Mouse (Mus musculus): Measurements from ENCODE around the gene Mrgprg. TPM values are rescaled to one million over a fixed set of nuclear protein-coding genes. Genes with fewer than 3 reads are reported as not detected.

Gene Mrgprg
- polyA plus RNA-seq, 1 experiment = not detected

GRCm38 (mm10) chr7:143800770-143801169 is 34.0 kb upstream of the Mrgprg start:
- Histone ChIP-seq H3K36me3 (ENCODE audit: control insufficient read depth, insufficient read depth) (peaks cover 14% of the 10 kb centered on the region), H3K4me3 (no peak overlapping the region), H3K4me2 (ENCODE audit: low read depth) (peak overlapping the region; percentile 50), H3K79me2 (ENCODE audit: control insufficient read depth, insufficient read depth) (no peaks in the 10 kb centered on the region), H3K27me3 (ENCODE audit: control insufficient read depth, insufficient read depth, insufficient read length) (no peaks in the 10 kb centered on the region), H3ac (ENCODE audit: control insufficient read depth, insufficient read length) (no peak overlapping the region)
- no peak for TF ChIP-seq TCF12 (IDR thresholded peaks at IDR 0.05; ENCODE audit: insufficient read depth, poor library complexity, severe bottlenecking)
- no peak for TF ChIP-seq SRF (IDR thresholded peaks at IDR 0.05; ENCODE audit: control insufficient read depth, insufficient read length, low read depth)
- TF ChIP-seq MAX (IDR thresholded peaks at IDR 0.05; ENCODE audit: low read depth) = no peak
- no peak for TF ChIP-seq E2F4 (IDR thresholded peaks at IDR 0.05; ENCODE audit: insufficient read depth)
- TF ChIP-seq MYOG (IDR thresholded peaks at IDR 0.05; ENCODE audit: control insufficient read depth in 1 of 3, insufficient read depth in 1 of 3, insufficient read length in 2 of 3, low read depth in 2 of 3) = no peak
- TF ChIP-seq REST (IDR thresholded peaks at IDR 0.05; ENCODE audit: insufficient read depth, insufficient read length) = no peak
- no peak for TF ChIP-seq TCF3 (IDR thresholded peaks at IDR 0.05; ENCODE audit: insufficient read length, low read depth)

- H3K36me3 ChIP-seq (ENCODE audit: control insufficient read depth, insufficient read depth) = peaks cover 13% of the 10 kb centered on the region
- no peaks in the 10 kb centered on the region for H3K27me3 ChIP-seq (ENCODE audit: control insufficient read depth, insufficient read depth, insufficient read length)
- H3K79me2 ChIP-seq (ENCODE audit: control insufficient read depth, insufficient read depth) = no peaks in the 10 kb centered on the region
- peak in 1 of 3 experiments; percentile 30 for TF ChIP-seq MYOD1 (IDR thresholded peaks at IDR 0.05; ENCODE audit: control insufficient read depth in 1 of 3, insufficient read length in 2 of 3, low read depth in 2 of 3)
- no peak for TF ChIP-seq CEBPB (IDR thresholded peaks at IDR 0.05; ENCODE audit: insufficient read depth, poor library complexity, severe bottlenecking)
- TF ChIP-seq POLR2A (IDR thresholded peaks at IDR 0.05; ENCODE audit: insufficient read length, low read depth) = no peak
- no peak for TF ChIP-seq TCF12 (IDR thresholded peaks at IDR 0.05; ENCODE audit: insufficient read depth, poor library complexity, severe bottlenecking)
- no peak for TF ChIP-seq USF1 (IDR thresholded peaks at IDR 0.05; ENCODE audit: low read depth)
- no peak overlapping the region for H3K4me3 ChIP-seq
- H3ac ChIP-seq (ENCODE audit: control insufficient read depth, insufficient read length) = no peak overlapping the region
- peak overlapping the region; percentile 18 for H3K4me2 ChIP-seq (ENCODE audit: low read depth)
Measured at GRCm38 (mm10) chr7:143798783-143799182, 32.0 kb upstream of the Mrgprg start.

GRCm38 (mm10) chr7:143793121-143793520 is 26.3 kb upstream of the Mrgprg start:
- H3K4me3 ChIP-seq = no peak overlapping the region
- no peaks in the 10 kb centered on the region for H3K36me3 ChIP-seq (ENCODE audit: control insufficient read depth, insufficient read depth)
- H3K27me3 ChIP-seq (ENCODE audit: control insufficient read depth, insufficient read depth, insufficient read length) = no peaks in the 10 kb centered on the region
- TF ChIP-seq CEBPB (IDR thresholded peaks at IDR 0.05; ENCODE audit: insufficient read depth, poor library complexity, severe bottlenecking) (no peak), SRF (IDR thresholded peaks at IDR 0.05; ENCODE audit: control insufficient read depth, insufficient read length, low read depth) (no peak), E2F4 (IDR thresholded peaks at IDR 0.05; ENCODE audit: insufficient read depth) (no peak), MYOD1 (IDR thresholded peaks at IDR 0.05; ENCODE audit: control insufficient read depth in 1 of 3, insufficient read length in 2 of 3, low read depth in 2 of 3) (no peak), TCF12 (IDR thresholded peaks at IDR 0.05; ENCODE audit: insufficient read depth, poor library complexity, severe bottlenecking) (no peak), POLR2AphosphoS2 (IDR thresholded peaks at IDR 0.05; ENCODE audit: insufficient read length, low read depth) (no peak), USF1 (IDR thresholded peaks at IDR 0.05; ENCODE audit: low read depth) (no peak), TCF3 (IDR thresholded peaks at IDR 0.05; ENCODE audit: insufficient read length, low read depth) (no peak), MAX (IDR thresholded peaks at IDR 0.05; ENCODE audit: low read depth) (no peak), REST (IDR thresholded peaks at IDR 0.05; ENCODE audit: insufficient read depth, insufficient read length) (no peak), MYOG (IDR thresholded peaks at IDR 0.05; ENCODE audit: control insufficient read depth in 1 of 3, insufficient read depth in 1 of 3, insufficient read length in 2 of 3, low read depth in 2 of 3) (no peak), POLR2A (IDR thresholded peaks at IDR 0.05; ENCODE audit: insufficient read length, low read depth) (no peak)
- no peaks in the 10 kb centered on the region for H3K79me2 ChIP-seq (ENCODE audit: control insufficient read depth, insufficient read depth)
- no peak overlapping the region for H3ac ChIP-seq (ENCODE audit: control insufficient read depth, insufficient read length)
- no peak overlapping the region for H3K4me2 ChIP-seq (ENCODE audit: low read depth)

- TF ChIP-seq SRF (IDR thresholded peaks at IDR 0.05; ENCODE audit: control insufficient read depth, insufficient read length, low read depth) = no peak
- no peaks in the 10 kb centered on the region for H3K79me2 ChIP-seq (ENCODE audit: control insufficient read depth, insufficient read depth)
- H3K4me2 ChIP-seq (ENCODE audit: low read depth) = no peak overlapping the region
- no peak overlapping the region for H3ac ChIP-seq (ENCODE audit: control insufficient read depth, insufficient read length)
- H3K27me3 ChIP-seq (ENCODE audit: control insufficient read depth, insufficient read depth, insufficient read length) = no peaks in the 10 kb centered on the region
- no peaks in the 10 kb centered on the region for H3K36me3 ChIP-seq (ENCODE audit: control insufficient read depth, insufficient read depth)
- H3K4me3 ChIP-seq = no peak overlapping the region
Measured at GRCm38 (mm10) chr7:143792336-143792985, 25.7 kb upstream of the Mrgprg start.

GRCm38 (mm10) chr7:143783996-143784829 is 17.4 kb upstream of the Mrgprg start, which contains the start of gene Mrgpre:
Gene Mrgpre, minus strand, starts transcription at chr7:143784500.
- TF ChIP-seq MAX (IDR thresholded peaks at IDR 0.05; ENCODE audit: low read depth) (no peak), POLR2A (IDR thresholded peaks at IDR 0.05; ENCODE audit: insufficient read length, low read depth) (peak; percentile 57), MYOG (IDR thresholded peaks at IDR 0.05; ENCODE audit: control insufficient read depth in 1 of 3, insufficient read depth in 1 of 3, insufficient read length in 2 of 3, low read depth in 2 of 3) (peak; percentile 57 to 93 (median 92)), CEBPB (IDR thresholded peaks at IDR 0.05; ENCODE audit: insufficient read depth, poor library complexity, severe bottlenecking) (no peak), USF1 (IDR thresholded peaks at IDR 0.05; ENCODE audit: low read depth) (peak; percentile 57), MYOD1 (IDR thresholded peaks at IDR 0.05; ENCODE audit: control insufficient read depth in 1 of 3, insufficient read length in 2 of 3, low read depth in 2 of 3) (peak in 2 of 3 experiments; percentile 75 to 85), TCF12 (IDR thresholded peaks at IDR 0.05; ENCODE audit: insufficient read depth, poor library complexity, severe bottlenecking) (peak; percentile 84), POLR2AphosphoS2 (IDR thresholded peaks at IDR 0.05; ENCODE audit: insufficient read length, low read depth) (peak; percentile 73)

More at GRCm38 (mm10) chr7:143783996-143784829, 17.4 kb upstream of the Mrgprg start, which contains the start of gene Mrgpre:
- peak within 1 kb of the TSS; percentile 7 for H3ac ChIP-seq (ENCODE audit: control insufficient read depth, insufficient read length)
- H3K27me3 ChIP-seq (ENCODE audit: control insufficient read depth, insufficient read depth, insufficient read length) = no peaks in the 10 kb centered on the region
- no peaks in the 10 kb centered on the region for H3K79me2 ChIP-seq (ENCODE audit: control insufficient read depth, insufficient read depth)
- no peaks in the 10 kb centered on the region for H3K36me3 ChIP-seq (ENCODE audit: control insufficient read depth, insufficient read depth)
- peak within 1 kb of the TSS; percentile 10 for H3K4me3 ChIP-seq
- H3K4me2 ChIP-seq (ENCODE audit: low read depth) = peak within 1 kb of the TSS; percentile 89
